Mouse (Mus musculus) MEL (cell line): ENCODE results near the gene Gtf2h3.

Source experiments
- BHLHE40 ChIP-seq: IDR thresholded peaks from 2 replicates; pipeline ENCODE4 v1.6.1; 2012; ENCODE audit warnings: low read depth, mild to moderate bottlenecking, inconsistent platforms, low read length, improper control_type of control experiment, borderline replicate concordance
- CTCF ChIP-seq, 3 experiments: IDR thresholded peaks in 2 of 3; conservative IDR thresholded peaks in 1 of 3; 2 replicates each; pipeline ENCODE4 v1.5.1; 2011 to 2012; ENCODE audit warnings: low read length in 3 of 3, low read depth in 2 of 3, mild to moderate bottlenecking in 2 of 3, improper control_type of control experiment in 1 of 3, inconsistent platforms in 1 of 3, mixed read lengths in 1 of 3, moderate library complexity in 1 of 3; ENCODE audit not compliant: control insufficient read depth in 1 of 3, insufficient read depth in 1 of 3, poor library complexity in 1 of 3, severe bottlenecking in 1 of 3
- EP300 ChIP-seq, 2 experiments: IDR thresholded peaks; 2 replicates each; pipeline ENCODE4 v1.6.1; 2011; ENCODE audit warnings: improper control_type of control experiment in 2 of 2, low read length in 2 of 2, low read depth in 1 of 2, mild to moderate bottlenecking in 1 of 2
- ETS1 ChIP-seq: IDR thresholded peaks from 2 replicates; pipeline ENCODE4 v1.6.1; 2012; ENCODE audit warnings: low read depth, mild to moderate bottlenecking, inconsistent platforms, low read length, improper control_type of control experiment, moderate library complexity
- SMC3 ChIP-seq: IDR thresholded peaks from 2 replicates; pipeline ENCODE4 v1.6.1; 2011; ENCODE audit warnings: low read depth, low read length, improper control_type of control experiment
- TAL1 ChIP-seq: IDR thresholded peaks from 2 replicates; pipeline ENCODE4 v1.6.1; 2012; ENCODE audit warnings: mild to moderate bottlenecking, inconsistent platforms, low read length, moderate library complexity, mixed read lengths
- TCF12 ChIP-seq: IDR thresholded peaks from 2 replicates; pipeline ENCODE4 v1.6.1; 2014; ENCODE audit warnings: low read depth, mild to moderate bottlenecking, inconsistent platforms, low read length, improper control_type of control experiment, moderate library complexity

DNA sequence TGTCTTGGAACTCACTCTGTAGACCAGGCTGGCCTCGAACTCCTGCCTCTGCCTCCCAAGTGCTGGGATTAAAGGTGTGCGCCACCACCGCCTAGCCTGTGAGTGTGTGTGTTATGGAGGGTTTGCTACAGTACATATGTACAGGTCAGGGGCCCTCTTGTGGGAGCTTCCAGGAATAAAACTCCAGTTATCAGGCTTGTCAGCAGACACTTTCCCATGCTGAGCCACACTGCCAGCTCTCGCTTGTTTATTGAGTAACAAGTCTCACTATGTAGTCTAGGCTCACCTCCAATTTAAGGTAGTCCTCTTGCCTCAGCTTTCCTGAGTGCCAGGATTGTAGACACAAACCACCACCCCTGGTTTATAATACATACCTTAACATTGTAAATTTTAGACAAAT, 25.4 kb downstream of the Gtf2h3 start:
- TF ChIP-seq CTCF (IDR thresholded peaks at IDR 0.05 in 2 of 3, conservative IDR thresholded peaks at IDR 0.05 in 1 of 3; ENCODE audit: control insufficient read depth in 1 of 3, insufficient read depth in 1 of 3, low read depth in 2 of 3, low read length in 3 of 3, poor library complexity in 1 of 3, severe bottlenecking in 1 of 3): peak in 1 of 3 experiments; percentile 21; a peak in 1 of 6 replicates
- TF ChIP-seq TCF12: no peak
- no peak for TF ChIP-seq TAL1
- 0 out of 2 replicates have a peak, but pooled peaks have one; percentile 18 for TF ChIP-seq SMC3
- TF ChIP-seq BHLHE40: no peak
- TF ChIP-seq EP300 (IDR thresholded peaks at IDR 0.05; ENCODE audit: low read depth in 1 of 2, low read length in 2 of 2): no peak
- no peak for TF ChIP-seq ETS1
